Mouse (Mus musculus): ENCODE data around the gene Astl.
"Not testable (repeated sequence)": the region's sequence is repeated elsewhere in the genome, so short reads cannot be mapped to it uniquely, and the experiment has no call there.

- TF ChIP-seq TAL1, GATA1 (IDR thresholded peaks at IDR 0.05; ENCODE audit: low read length): not testable (repeated sequence)
These were observed 34.2 kb upstream of the Astl start for GRCm38 (mm10) chr2:127304192-127304591.
